Mouse (Mus musculus): ENCODE results near the gene Nrsn1.
"Not testable (repeated sequence)": the region's sequence is repeated elsewhere in the genome, so short reads cannot be mapped to it uniquely, and the experiment has no call there.

Nrsn1 gene

DNA sequence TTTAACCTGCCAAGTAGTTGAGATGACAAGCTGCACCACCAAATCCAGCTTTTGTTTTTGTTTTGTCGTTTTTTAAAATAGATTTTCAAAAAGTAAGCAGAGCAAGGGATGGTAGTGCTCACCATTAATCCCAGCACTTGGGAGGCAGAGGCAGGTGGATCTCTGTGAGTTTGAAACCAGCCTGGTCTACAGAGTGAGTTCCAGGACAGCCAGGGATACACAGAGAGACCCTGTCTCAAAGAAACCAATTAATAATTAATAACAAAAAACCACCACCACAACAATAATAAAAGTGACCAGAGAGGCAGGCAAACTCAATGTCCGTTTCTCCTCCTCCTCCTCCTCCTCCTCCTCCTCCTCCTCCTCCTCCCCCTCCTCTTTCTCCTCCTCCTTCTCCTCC, at the start of gene Nrsn1:
Gene Nrsn1 (minus strand): TSS at position 101 of the 400 bp plus-strand sequence.
- in situ Hi-C loops (cut with MboI, MseI), result not testable (repeated sequence)

DNA sequence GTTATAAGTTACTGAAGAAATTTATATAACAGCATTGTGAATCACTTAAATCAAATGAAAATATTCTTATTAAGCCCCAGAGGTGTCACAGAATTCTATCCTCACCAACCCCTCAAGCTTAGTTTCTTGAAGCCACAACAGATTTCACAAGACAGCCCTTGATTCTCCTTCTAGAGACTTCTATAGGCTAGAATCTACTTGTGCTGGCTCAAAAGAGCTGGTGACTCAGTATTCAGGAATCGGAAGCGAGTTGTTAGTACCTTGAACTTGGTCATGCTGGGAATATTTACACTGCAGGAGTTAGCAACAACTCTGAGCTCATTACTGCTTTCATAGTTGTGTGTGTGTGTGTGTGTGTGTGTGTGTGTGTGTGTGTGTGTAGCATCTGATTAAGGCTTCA, 41.8 kb upstream of the Nrsn1 start:
- in situ Hi-C loops (cut with MboI, MseI), result no loop called here

DNA sequence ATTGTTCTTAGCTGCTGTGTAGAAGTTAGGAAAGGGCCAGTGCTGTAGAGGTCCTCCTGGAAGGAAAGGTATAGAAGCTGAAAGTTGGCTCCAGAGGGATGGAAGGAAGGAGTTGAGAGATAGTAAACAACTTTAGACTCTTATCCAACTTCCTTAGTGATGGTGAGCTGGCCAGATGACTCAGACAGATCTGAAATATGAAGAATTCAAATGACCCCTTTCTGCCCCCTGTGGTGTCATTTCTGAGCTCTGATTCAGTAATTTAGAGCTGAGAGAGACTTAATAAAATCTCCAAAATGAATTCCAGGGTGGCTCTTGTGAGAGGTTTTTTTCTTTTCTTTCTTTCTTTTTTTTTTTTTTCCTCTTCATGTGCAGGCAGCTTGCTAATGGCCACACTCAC, 39.8 kb upstream of the Nrsn1 start:
- in situ Hi-C loops (cut with MboI, MseI), result no loop called here

DNA sequence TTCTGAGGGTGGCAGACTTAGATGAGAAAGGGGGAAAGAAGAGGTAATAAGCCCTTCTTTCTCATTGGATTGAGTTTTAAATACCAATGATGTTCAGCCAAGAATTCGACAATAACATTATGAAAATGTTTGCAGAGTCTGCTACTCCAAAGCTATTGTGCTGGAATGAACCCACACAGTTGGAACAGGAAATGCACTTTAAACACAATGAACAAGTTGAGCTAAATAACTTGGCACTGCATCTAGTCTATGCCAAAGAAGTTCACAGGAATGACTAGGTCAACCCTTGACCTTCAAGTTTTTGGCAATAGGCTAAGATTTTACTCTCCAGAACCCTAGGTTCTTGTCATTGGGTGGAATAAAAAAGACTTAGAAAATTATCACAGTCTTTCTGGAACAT, 18.4 kb upstream of the Nrsn1 start:
- in situ Hi-C loops (cut with MboI, MseI), result no loop called here

DNA sequence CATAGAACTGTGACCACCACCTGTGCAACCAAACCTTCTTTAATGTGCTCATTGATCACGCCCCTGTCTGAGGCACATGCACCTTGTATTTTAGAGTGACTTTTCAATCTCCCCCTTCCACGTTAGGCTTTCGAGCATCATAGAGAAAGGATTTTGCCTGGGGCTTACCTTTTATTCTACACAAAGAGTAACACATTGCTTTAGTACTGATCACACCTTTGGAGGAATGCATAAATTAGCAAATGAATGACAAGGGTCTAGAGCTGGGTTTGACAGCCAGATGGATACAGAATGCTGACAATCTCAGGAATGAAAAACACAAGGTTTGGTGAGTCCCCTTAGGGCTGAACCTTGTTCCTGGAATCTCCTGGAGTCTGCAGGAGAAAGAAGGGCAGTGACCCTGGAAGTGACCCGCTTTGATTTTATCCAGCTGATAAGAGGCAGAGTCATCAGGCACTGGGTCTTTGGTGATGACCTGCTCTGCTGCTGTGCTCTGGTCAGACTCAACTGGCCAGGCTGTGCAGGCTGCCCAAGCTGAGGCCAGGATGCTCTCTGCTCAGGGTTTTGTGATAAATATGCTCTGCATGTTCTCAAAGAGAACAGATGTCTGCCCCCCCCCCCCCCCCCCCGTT, 4.7 kb upstream of the Nrsn1 start:
- in situ Hi-C loops (cut with MboI, MseI), result no loop called here

DNA sequence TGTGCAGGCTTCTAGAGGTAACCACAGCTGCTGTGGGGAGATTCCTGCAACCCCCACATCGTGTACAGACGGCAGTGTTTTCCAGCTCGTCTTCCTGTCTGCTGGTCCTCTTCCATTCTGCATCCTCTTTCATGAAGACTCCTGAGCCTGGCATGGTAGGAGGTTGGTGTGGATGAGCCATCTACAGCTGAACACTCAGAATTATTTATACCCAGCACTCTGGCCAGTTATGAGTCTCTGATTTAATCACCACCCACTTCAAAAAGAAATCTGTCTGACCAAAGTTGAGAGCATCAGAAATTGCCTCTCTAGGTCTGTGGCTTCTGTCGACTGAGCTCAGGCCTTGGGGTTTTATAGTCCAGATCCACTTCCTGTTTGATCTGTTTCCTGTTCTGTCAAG, 1.9 kb upstream of the Nrsn1 start:
- in situ Hi-C loops (cut with MboI, MseI), result no loop called here

DNA sequence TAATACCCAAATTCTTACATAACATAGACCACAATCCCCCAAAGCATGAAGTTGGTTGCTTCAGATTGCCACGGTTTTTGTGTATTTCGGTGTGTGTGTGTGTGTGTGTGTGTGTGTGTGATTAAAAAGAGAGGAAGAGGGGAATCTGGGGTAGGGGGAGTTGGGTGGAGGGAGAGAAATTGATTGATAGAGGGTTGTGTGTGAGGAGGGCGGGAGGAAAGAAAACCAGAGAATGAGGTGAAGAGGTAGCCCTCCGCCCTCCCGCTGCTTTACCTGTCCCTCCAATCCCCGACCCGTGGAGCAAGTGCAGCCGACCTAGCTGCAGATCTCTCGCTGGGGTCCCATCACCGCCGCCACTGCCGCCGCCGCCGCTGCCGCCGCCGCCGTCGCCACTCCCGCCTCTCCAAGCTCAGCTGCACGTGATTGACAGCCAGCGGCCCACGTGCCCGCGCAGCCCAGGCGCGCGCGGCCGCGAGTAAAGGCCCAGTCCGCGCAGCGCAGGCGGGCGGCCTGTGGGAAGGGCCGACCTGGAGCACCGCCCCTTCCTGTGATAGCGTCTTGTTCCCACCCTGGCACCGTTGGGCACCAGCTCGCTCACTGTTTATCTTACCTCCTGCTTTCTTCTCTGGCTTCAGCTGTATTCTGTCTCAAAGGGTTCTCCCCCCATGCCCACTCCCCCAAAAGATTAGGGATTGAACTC, 583 bp downstream of the Nrsn1 start:
- in situ Hi-C loops (cut with MboI, MseI), result no loop called here

DNA sequence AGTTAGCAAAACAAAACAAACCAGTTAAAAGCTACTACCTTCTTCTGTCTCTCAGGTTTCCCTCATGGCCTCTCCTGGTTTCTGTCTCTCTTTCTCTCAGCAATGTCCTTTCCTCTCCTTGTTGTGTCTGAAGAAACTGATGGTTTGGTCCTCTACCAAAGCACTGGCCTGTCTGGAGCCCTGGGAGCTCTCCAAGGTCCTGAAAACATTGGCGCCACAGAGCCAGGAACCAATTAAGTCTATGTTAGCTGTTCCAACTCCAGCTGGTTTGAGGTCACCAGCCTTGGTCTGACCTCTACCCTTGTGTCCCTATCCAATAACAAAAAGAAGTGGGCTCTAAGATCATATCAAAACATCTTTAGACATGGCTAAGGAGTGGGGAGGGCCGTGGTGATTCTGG, 1.3 kb downstream of the Nrsn1 start:
- in situ Hi-C loops (cut with MboI, MseI), result no loop called here

DNA sequence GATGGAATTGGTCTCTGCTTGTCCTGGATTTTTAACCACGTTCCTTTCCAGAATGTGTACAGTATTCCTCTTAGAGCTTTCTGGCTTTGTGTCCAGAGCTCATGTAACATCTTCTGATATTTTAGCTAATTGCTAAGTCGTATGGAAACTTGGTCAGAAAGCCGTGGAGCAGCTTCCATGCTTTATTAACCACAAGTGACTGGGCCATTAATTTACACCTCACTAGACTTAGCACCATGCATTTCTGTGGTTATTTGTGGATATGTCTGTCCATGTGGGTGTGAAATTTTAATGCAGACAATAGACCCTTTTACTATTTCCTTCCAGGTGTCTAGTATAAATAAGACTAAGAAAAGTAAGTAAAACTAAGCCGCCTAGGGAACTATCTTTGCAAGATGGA, 7.6 kb downstream of the Nrsn1 start:
- in situ Hi-C loops (cut with MboI, MseI), result no loop called here

DNA sequence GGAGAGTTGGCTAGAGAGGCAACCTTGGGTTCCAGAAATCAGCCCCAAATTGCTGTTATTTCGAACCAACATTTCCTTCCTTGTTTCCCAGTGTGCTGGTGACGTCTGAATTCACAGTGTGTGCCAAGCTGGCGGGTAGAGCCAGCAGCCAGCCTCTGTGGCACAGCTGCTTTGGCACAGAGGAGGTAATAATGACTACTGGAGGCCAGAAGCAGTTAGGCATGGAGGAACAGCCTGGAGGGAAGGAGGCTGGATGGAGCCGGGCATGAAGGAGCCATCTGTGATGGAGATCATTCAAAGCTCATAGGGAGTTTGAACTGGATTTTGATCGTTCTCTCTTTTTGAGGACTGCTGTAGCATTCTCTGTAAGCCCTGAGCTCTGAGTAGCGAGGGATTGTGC, 12.7 kb downstream of the Nrsn1 start:
- in situ Hi-C loops (cut with MboI, MseI), result no loop called here

DNA sequence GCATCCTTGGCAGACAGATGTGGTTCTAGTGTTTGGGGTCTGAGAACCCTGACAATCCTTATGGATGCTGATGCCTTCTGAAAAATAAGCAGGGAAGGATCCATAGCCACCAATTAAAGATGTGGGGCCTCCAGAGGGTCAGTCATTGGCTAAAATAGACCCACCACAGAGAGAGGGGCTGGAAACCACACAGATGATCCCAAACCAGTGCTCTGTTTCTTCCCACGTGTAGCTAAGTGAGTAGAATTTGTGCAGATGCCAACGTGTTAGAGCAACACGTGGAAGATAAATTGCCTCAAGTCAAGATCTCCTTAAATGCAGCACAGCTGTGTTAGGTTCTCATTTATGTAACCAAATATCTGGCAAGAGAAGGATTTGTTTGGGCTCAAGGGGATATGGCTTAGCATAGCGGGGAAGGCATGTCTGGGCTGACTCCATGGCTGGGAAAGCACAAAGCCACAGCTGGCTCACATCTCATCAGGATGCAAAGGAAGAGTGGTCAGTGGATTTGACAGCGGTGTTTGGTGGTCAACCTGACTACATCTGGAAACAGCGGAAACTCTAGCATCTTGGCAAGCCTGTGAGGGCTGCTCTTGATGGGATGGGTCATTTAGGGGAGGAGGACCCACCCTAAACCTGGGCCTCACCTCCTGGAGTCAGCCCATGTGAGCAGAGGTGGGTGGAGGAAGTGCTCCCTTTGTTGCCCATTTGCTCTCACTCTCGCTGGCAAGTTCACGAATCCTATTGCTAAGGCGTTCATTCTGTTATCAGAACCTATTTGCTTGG, 15.6 kb downstream of the Nrsn1 start:
- in situ Hi-C loops (cut with MboI, MseI), result no loop called here

DNA sequence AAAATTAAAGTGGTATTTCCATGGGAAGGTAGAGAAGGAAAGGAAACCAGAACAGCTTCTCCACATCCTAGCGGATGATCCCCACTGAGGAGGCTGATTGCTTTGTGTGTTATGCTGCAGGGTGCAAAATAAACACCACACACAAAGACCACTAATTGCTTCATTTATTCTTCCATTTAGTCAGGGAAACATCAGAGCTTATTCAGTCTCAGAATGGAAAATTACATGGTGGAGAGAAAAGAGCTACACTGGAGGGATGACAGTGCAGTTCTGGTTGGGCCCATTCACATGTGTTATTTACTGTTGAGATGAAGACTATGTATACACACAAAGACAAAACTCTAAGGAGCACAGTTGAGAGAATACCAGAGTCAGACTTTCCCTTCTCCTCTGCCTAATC, 18.4 kb downstream of the Nrsn1 start:
- in situ Hi-C loops (cut with MboI, MseI), result no loop called here

DNA sequence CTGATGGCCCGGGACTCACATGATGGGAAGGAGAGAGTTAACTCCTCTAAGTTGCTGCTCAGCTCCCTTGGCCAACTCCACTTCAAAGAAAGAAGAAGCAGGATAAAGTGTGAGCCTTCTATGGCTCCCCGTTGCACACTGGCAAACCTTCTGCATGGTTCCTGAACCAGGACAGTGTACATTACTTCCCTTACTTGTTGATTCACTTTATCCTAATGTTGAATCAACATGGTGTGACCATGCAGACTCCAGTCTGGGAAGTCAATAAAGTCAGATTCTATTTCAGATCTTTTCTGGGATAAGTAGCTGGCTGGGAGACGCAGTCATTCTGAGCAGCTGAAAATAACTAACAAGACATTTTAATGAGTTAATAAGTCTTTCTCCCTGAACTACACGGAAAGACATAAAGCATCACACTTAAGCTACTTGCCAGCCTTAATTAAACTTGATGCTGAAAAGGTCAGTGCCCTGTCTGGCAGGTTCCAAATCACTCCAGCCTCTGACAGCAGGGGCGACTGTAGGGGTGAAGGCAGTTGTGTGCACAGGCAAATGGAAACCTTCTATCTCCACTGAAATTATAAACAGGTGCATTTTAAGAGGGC, 50.0 kb downstream of the Nrsn1 start:
- in situ Hi-C loops (cut with MboI, MseI), result no loop called here

DNA sequence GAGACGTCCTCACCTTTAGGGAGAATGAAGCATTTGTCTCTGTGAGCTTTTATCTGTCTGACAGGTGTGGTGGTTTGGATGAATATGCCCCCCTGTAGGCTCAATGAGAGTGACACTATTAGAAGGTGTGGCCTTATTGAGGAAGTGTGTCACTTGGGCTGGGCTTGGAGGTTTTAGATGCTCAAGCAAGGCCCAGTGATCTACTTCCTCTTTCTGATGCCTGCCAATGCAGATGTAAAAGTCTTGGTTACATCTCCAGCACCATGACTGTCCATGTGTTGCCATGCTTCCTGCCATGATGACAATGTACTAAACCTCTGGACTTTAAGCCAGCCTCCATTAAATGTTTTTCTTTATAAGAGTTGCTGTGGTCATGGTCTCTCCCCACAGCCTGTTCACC, 51.9 kb downstream of the Nrsn1 start:
- in situ Hi-C loops (cut with MboI, MseI), result no loop called here

DNA sequence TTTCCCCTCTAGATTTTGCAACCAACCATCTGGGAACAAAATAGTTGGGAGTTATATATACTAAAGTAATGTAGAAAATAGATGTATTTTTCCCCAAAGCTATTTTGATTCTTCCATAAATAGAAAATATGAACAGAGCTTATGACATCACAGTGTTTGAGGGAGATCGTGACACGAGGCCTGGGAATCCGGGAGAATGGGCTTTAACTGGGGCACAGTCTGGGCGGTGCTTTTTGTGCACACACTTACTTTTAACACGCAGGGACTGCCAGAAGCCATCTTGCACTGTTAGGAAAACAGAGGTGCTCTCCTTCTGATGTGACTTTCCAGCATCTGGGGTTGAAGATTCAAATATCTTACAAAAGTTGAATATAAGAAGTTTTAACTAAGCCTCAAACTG, 63.4 kb downstream of the Nrsn1 start:
- in situ Hi-C loops (cut with MboI, MseI), result no loop called here
